Mouse (Mus musculus): ENCODE measurements around the gene Nek1. TPM values are rescaled to one million over a fixed set of nuclear protein-coding genes. Genes with fewer than 3 reads are reported as not detected.

The Nek1 gene
- 1 to 10 TPM; 3.7 to 6.2 TPM for total RNA-seq (2023)

GRCm38 (mm10) chr8:60992910-60993638 is at the start of gene Nek1:
Nek1 (plus strand) TSS chr8:60993195.

GRCm38 (mm10) chr8:60982701-60983687 is 10.0 kb upstream of the Nek1 start, which contains the start of gene Clcn3:
Clcn3 (minus strand) TSS chr8:60983300.

Other genes starting within 250 kb of the Nek1 start
- 10 to 100 TPM; 14.5 to 16.3 TPM for gene Hpf1, start 102.8 kb upstream of the Nek1 start, total RNA-seq (2023)
- gene Clcn3, start 9.9 kb upstream of the Nek1 start, total RNA-seq (2023), result 10 to 100 TPM; 27.8 to 28.4 TPM
- 1 to 10 TPM; 3.3 to 3.9 TPM for gene Sh3rf1, start 230.7 kb downstream of the Nek1 start, total RNA-seq (2023)

All from monocyte, adult 59 days (primary cell).